Mouse (Mus musculus) small intestine, adult 2 months (tissue): ENCODE measurements around the gene Palm2. TPM values are rescaled to one million over a fixed set of nuclear protein-coding genes. Genes with fewer than 3 reads are reported as not detected.

Experiments used
- H3K27ac ChIP-seq: fragments of 200-500 bp; 2 replicates; pipeline ENCODE4 v1.5.1; 2012; ENCODE audit warnings: low read depth, low read length, control low read depth, inconsistent platforms; ENCODE audit not compliant: insufficient read depth
- H3K27me3 ChIP-seq: fragments of 200-500 bp; 2 replicates; pipeline ENCODE4 v1.6.1; 2012; ENCODE audit warnings: mild to moderate bottlenecking, moderate library complexity, low read length, inconsistent platforms; ENCODE audit not compliant: control insufficient read depth, insufficient read depth
- H3K36me3 ChIP-seq: fragments of 200-500 bp; 2 replicates; pipeline ENCODE4 v1.6.1; 2012; ENCODE audit warnings: mild to moderate bottlenecking, low read length, control low read depth, inconsistent platforms; ENCODE audit not compliant: control insufficient read depth, insufficient read depth
- H3K4me1 ChIP-seq: fragments of 200-500 bp; 2 replicates; pipeline ENCODE4 v1.6.1; 2012; ENCODE audit warnings: low read length, inconsistent platforms, mixed read lengths; ENCODE audit not compliant: control insufficient read depth, insufficient read depth, insufficient read length
- H3K4me3 ChIP-seq: fragments of 200-500 bp; 2 replicates; pipeline ENCODE4 v1.5.1; 2012; ENCODE audit warnings: low read depth, mild to moderate bottlenecking, control low read depth, inconsistent platforms, low read length, moderate library complexity
- CTCF ChIP-seq: fragments of 200-500 bp; IDR thresholded peaks from 2 replicates; pipeline ENCODE4 v1.5.1; 2012; ENCODE audit warnings: low read depth, mild to moderate bottlenecking, control low read depth, inconsistent platforms, low read length, moderate library complexity, mixed read lengths; ENCODE audit not compliant: insufficient replicate concordance, insufficient read length; ENCODE audit errors: extremely low read depth
- POLR2A ChIP-seq: fragments of 200-500 bp; IDR thresholded peaks from 2 replicates; pipeline ENCODE4 v1.6.1; 2012; ENCODE audit warnings: low read depth, mild to moderate bottlenecking, control low read depth, inconsistent platforms, low read length, moderate library complexity
- WGBS: fragments of 180-500 bp; shearing (Covaris S2); methylation state at CpG from one replicate; pipeline ENCODE4 v1.1.7; 2018; 5-methylcytosine and 5-hydroxymethylcytosine counted together
- polyA plus RNA-seq: library from polyadenylated mRNA; depleted of rRNA; stranded (reverse); fragments of >200 nt; gene quantifications from 2 replicates; pipeline ENCODE4 v1.2.3, GENCODE M21; 2012

Palm2 gene
- polyA plus RNA-seq, 1 experiment = 0.04 TPM

DNA sequence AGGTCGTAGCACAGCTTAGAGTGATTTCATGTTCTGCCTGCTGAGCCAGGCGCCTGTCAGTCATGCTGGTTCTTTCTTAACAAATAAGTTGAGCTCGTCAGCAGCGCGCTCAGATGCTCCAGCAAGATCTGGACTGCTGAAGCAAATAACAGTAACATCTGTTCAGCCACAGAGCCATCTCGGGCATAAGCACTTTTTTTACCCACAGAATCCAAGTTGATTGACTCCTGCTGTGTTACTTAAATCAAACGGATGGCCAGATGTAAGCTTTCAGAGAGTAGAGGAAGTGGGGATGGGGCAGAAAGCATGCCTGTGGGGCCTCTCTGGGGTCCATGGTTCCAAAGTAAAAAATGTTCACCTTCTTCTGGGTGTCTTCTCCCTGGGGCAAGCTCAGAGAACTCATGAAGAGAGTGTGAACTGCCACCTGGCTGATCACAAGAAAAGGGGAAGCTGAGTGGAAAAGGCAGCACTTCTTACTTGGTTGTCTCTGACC lies 286.9 kb downstream of the Palm2 start:
- no peak for TF ChIP-seq POLR2A
- no peak for TF ChIP-seq CTCF
- H3K4me1 ChIP-seq = no peaks in the 10 kb centered on the region
- WGBS = 58% methylated on average over 7 of the region's 7 CpGs
- no peaks in the 10 kb centered on the region for H3K36me3 ChIP-seq
- H3K27me3 ChIP-seq = no peaks in the 10 kb centered on the region
- no peak overlapping the region for H3K27ac ChIP-seq
- no peak overlapping the region for H3K4me3 ChIP-seq

GRCm38 (mm10) chr4:57722296-57722695 lies 288.2 kb downstream of the Palm2 start:
- Histone ChIP-seq H3K4me1 (no peaks in the 10 kb centered on the region), H3K4me3 (no peak overlapping the region), H3K27me3 (no peaks in the 10 kb centered on the region), H3K36me3 (no peaks in the 10 kb centered on the region), H3K27ac (no peak overlapping the region)
- no peak for TF ChIP-seq POLR2A
- no peak for TF ChIP-seq CTCF
- 83% methylated on average over 4 of the region's 4 CpGs for WGBS

DNA sequence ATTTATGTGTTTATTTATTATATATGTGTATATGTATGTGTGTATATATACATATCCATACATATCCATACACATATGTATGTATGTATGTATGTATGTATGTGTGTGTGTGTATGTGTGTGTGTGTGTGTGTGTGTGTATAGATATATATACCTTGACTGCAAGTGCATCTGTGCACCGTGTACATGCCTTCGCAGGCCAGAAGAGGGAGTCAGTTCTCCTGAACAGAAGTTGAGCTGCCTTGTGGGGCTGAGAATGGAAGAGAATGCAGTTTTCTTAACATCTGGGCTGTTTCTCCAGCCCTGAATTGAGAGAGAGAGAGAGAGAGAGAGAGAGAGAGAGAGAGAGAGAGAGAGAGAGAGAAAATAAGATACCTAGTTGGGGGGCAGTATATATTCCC lies 289.6 kb downstream of the Palm2 start:
- WGBS = 45% methylated on average over 2 of the region's 2 CpGs

DNA sequence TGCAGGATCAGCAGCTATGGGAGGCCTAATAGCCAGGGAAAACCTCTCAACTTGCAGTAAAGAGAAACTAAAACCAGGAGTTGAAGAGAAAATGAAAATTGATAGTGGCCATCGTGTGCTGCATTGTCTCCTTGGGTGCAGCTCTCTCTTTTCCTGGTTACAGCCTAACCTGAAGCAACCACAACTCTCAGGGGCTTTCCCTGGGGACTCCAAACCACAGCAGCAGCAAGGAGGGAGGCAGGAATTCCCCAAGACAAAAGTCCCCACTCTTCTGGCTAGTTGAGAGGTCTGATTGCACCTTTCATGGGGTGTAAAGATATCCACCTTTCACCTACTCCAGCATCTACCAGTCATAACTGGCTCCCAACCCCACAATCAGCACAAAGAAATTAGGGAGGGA lies 291.5 kb downstream of the Palm2 start:
- H3K27ac ChIP-seq = no peak overlapping the region
- TF ChIP-seq CTCF (no peak), POLR2A (no peak)
- no peaks in the 10 kb centered on the region for H3K36me3 ChIP-seq
- 26% methylated on average over 1 of the region's 1 CpGs for WGBS
- no peak overlapping the region for H3K4me3 ChIP-seq
- no peaks in the 10 kb centered on the region for H3K27me3 ChIP-seq
- no peaks in the 10 kb centered on the region for H3K4me1 ChIP-seq

More for the DNA sequence above, 289.6 kb downstream of the Palm2 start:
- no peak overlapping the region for H3K4me3 ChIP-seq
- TF ChIP-seq CTCF = no peak
- no peak for TF ChIP-seq POLR2A
- no peaks in the 10 kb centered on the region for H3K27me3 ChIP-seq
- no peak overlapping the region for H3K27ac ChIP-seq
- no peaks in the 10 kb centered on the region for H3K36me3 ChIP-seq
- no peaks in the 10 kb centered on the region for H3K4me1 ChIP-seq

DNA sequence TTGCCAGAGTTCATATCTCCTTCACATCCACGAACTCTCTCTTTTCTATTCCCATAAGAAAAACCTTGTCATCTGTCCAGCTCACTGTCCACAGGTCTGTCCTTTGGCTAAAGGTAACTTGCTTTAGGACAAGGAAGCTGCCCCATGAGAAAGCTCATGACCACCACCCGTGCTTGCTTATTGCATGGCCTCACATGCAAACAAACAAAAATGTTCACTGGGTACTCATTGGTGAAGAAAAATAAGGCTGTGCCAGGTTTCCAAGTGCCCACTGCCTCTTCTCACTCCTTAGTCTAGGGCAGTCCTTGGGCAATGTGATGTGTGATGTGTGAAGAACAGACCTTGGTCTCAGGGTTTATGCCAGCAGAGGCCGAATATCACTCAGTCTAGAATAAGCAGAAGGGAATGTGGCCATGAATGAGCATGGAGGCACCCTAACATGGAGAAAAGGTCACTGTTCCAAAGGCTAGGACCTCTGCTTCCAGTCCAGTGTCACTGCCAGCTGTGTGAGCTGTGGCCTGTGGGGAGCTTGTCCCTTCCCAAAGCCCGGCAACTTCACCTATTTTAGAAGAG lies 294.6 kb downstream of the Palm2 start:
- no peak for TF ChIP-seq POLR2A
- TF ChIP-seq CTCF = no peak
- H3K27ac ChIP-seq = no peak overlapping the region

DNA sequence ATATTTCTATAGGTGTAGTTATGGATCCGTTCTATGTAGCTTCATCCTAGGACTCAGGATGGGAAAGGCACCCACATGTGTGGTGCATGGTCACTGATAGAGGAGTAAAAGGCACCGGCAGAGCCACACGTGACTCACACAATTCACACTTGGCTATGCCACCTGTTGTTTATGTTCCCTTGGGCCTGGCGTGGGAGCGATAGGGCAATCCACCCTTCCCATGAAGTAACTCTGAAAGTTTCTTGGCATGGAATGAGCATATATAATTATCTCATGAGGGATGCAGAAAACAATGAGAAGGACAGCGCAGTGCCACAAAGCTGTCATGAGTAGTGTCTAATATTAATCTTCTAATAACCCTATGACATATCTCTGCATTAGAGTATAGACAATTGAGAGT lies 296.0 kb downstream of the Palm2 start:
- no peak overlapping the region for H3K4me3 ChIP-seq
- H3K4me1 ChIP-seq = no peaks in the 10 kb centered on the region
- TF ChIP-seq POLR2A (no peak), CTCF (no peak)
- WGBS = 73% methylated on average over 6 of the region's 6 CpGs
- no peaks in the 10 kb centered on the region for H3K36me3 ChIP-seq
- no peaks in the 10 kb centered on the region for H3K27me3 ChIP-seq
- H3K27ac ChIP-seq = no peak overlapping the region

More for the DNA sequence above, 294.6 kb downstream of the Palm2 start:
- Histone ChIP-seq H3K4me3 (no peak overlapping the region), H3K36me3 (no peaks in the 10 kb centered on the region), H3K4me1 (no peaks in the 10 kb centered on the region), H3K27me3 (no peaks in the 10 kb centered on the region)
- 84% methylated on average over 4 of the region's 4 CpGs for WGBS

GRCm38 (mm10) chr4:57730801-57731598 lies 297.0 kb downstream of the Palm2 start:
- no peaks in the 10 kb centered on the region for H3K27me3 ChIP-seq
- H3K4me1 ChIP-seq = no peaks in the 10 kb centered on the region
- WGBS = 61% methylated on average over 11 of the region's 11 CpGs
- no peak overlapping the region for H3K4me3 ChIP-seq
- TF ChIP-seq CTCF (no peak), POLR2A (no peak)
- H3K36me3 ChIP-seq = no peaks in the 10 kb centered on the region
- peak overlapping the region; percentile 3; the same call in 1 of the 2 replicates for H3K27ac ChIP-seq
